Mouse (Mus musculus): Measurements from ENCODE around the gene Rnf150.
A peak's percentile ranks its signal among the peaks of the same experiment; 100 is the strongest.

Gene Rnf150

DNA sequence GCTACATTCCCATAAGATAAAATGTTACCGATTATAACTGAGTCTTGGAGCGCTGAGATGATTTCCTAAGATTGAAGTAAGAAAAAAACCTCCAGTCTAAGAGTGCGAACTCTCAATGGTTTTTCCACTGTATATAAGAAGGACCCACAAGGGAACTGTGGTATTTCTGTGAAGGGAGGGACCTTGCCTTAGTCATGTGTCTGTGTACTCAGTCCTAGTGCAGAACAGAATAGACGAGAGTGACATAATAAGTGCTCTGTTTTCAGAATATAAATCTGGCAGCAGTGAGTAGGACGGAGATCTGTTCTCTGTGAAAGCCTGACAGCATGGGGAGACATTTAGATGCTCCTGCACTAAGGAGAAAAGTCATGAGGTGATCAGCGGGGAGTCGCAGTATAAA, 169.6 kb downstream of the Rnf150 start:
- no peak for DNase-seq

DNA sequence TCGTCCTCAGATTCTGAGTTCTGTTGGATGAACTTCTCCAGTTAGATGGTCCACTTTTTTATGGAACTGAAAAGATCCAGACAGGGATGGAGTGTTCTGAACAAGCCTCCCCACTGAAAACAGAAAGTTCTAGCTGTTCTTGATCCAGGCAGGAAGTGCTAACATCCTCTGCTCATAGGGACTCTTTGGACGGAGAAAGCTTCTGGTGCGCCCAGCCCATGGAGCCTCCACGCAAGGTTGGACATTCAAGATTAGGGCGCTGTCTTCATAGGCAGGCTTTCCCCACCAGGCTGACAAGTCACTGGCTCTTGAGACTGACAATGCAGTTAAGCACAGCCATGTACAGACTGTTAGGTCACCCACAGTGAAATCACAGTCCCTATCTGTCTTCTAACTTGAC, 172.0 kb downstream of the Rnf150 start:
- DNase-seq = no peak

DNA sequence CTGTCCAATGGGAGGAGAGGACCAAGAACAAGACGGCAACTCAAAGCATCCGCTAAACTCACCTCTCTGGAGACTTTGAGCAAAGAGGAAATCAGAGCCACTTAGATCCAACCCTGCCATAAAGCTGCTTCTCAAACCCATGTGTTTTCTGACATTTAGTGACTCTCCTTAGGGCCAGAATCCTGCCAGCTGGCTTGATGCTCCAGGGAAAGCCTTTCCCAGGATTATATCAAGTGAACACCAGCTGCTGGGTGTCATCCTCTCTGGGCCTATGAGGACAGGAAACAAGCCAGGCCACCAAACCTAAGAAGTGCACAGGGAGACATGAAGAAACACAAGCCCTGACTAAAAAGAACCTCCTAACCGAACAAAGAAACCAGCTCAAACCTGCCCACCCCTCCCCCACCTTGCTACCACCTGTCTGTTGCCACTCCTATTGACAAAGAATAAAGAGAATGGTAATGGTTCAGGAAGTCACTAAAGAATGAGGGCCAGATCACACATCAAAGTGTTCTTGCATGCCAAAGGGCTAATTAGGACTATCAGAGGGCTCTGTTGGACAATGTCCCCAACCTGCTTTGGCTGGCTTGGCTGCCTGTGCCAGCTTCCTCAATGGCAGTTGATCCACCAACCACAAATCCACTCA, 173.5 kb downstream of the Rnf150 start:
- peak; percentile 58 for DNase-seq

DNA sequence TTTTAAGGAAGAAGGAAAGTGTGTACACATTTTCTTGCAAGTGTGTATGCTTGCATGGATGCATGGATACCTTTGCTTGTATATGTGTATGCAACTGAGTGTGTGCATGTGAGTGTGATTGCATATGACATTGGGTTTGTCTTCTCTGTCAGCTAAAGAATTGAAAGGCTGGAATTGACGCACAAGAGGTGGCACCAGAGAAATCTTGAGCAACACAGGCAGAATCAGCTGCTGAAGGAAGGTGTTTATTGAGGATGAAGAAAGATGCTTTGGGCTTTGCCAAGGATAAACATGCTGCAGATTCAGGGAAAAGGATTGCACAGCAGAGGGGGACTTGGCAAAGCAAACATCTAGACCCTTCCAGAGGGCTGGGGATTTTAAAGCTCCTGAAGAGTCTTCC, 174.2 kb downstream of the Rnf150 start:
- DNase-seq = no peak

DNA sequence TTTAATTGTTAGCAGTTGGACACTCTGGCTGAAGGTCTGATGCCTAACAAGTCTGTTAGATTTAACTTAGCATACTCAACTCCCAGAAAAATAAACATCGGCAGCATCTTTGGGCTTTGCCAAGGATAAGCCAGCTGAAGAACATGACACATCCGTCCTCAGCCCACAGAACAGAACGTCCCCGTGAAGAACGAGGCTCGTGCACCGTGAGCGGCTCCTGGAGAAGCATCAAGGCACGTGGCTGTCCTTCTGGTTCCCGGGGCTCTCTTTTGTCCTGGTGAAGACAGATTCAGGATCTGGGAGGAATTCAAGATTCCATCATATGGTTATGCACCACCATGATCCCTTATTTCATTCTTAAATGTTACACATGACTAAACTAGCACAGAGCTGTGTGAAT, 175.4 kb downstream of the Rnf150 start:
- no peak for DNase-seq

DNA sequence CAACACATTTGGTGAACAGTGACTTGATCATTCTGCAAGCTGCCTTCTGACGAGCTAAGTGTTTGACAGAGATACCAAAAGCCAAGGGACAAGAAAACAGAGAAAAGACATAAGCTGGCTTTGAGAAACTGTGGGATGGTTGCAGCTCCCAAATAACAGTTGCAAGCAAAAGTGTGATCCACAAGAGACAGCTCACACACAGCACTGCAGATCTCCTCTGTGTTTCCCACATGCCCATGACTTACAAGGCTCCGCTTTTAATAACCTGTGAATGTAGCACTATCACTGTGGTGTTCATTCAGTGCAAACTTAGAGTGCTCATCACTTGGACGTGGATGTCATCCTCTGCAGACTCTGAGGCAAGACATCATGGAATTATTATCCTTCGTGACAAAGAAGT, 178.3 kb downstream of the Rnf150 start:
- no peak for DNase-seq

DNA sequence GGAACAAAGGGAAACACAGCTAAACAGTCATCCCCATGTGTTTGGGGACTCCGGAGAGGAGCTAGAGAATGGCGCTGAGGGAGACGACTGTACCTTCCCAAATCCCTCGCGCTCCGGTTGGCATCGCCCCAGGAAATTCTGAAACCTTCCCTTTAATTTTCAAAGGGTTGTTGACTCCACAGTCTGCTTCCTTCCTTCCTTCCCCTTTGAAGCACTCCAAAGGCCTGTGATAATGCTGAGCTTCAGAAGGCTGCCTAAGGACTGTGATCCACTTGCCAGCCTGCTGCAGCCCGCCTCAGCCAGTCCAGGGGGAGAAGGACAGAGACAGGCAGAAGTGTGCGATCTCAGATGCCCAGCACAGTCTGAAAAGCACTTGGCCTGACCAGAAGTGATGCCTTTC, 183.8 kb downstream of the Rnf150 start:
- DNase-seq = peak; percentile 25

DNA sequence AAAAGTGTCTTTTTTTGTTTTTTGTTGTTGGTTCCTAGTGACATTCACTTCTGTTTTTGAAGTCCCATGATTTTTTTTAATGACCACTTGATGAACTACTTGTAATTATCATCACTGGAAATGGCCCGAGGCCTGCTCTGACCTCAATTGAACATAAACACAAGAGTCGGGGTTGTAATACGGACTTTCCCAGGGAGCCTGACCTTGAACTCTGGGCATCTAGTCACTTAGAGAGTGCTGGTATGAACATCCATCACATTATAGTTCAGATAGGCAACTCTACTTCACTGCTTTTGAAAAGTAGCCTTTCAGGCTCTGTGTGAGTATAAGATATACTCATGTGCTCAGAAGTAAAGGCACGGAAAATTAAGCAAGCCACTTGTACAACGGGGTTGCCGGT, 185.4 kb downstream of the Rnf150 start:
- DNase-seq = peak; percentile 26

DNA sequence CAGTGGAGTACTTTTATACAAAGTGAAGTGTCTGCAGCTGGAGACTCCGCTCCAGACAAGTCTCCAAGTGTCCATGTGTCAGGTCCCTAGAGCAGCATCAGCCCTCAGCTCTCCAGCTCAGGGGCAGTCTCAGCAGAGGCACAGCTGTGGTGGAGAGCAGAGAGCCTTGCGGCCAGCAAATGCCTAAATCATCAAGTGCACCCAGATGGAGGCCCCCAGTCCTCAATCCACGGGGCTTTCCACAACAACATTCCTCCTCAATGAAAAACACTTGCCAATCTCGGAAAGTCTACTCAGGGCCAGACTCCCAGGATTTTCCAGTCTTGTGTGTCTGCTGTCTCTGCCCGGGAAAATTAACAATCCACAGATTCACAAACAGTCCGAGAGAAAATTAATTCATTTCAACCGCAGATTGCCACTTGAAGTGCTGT, 186.0 kb downstream of the Rnf150 start:
- peak; percentile 50 for DNase-seq

DNA sequence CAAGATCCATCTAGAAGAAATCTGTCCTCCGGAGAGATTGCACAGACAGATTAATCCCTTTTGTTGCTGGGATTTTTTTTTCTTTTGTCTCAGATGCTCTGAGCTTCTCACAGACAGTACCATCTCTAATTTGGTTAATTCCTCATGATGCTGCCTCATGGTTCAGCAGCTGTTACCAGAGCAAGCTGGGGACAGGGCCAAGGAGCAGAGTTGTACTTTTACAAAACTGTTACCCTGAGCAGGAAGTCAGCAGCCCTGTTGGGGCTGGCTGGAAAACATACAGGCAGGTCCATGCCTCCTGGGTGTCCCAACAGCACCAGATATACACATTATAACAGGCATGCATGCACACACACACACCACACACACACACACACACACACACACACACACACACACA, 186.5 kb downstream of the Rnf150 start:
- peak; percentile 45 for DNase-seq

DNA sequence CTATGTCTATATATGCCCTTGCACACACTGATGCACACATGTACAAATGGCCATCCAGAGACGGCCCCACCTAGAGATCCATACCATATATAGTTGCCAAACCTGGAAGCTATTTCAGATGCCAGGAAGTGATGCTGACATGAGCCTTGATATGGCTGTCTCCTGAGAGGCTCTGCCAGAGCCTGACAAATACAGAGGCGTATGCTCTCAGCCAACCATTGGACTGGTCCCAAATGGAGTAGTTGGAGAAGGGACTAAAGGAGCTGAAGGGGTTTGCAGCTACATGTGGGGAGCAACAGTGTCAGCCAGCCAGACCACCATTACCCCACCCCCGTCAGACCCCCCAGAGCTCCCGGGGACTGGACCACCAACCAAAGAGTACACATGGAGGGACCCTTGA, 189.7 kb downstream of the Rnf150 start:
- DNase-seq = no peak

DNA sequence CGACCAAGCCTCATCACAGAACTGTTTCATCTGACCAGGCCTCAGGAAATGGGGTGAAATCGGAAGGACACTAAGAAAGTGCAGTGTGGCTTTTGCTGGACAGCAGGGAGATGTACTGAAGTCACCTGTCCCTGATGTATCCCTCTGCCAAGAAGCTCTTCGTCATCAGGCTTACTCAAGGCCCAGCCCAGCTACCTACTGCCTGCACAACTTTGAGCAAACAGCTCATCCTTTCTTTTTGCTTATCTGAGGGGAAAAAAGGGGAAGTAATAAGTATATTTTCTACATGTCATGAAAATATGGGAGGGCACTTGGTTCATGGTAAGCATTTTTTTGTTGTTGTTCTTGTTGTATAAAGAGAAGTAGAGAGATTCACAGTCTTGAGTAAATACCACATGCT, 191.6 kb downstream of the Rnf150 start:
- DNase-seq = no peak

DNA sequence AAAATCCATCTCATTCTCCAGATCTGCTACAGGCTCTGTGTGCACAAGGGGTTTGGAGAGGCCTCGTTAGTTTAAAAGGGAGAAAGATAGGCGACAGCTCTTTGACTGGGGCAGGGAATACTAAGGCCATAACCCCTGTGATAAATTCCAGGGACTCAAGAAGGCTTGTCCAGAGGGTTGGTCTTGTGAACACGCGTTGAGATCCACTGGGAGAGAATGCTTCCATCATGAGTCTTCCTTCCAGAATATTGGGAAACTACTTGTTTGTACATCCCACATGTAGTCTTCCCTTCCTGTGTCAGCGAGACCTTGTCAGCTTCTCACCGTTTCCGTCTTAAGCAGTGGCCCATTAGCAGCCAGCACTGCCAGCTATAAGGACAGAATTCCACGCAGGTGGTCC, 195.8 kb downstream of the Rnf150 start:
- no peak for DNase-seq

DNA sequence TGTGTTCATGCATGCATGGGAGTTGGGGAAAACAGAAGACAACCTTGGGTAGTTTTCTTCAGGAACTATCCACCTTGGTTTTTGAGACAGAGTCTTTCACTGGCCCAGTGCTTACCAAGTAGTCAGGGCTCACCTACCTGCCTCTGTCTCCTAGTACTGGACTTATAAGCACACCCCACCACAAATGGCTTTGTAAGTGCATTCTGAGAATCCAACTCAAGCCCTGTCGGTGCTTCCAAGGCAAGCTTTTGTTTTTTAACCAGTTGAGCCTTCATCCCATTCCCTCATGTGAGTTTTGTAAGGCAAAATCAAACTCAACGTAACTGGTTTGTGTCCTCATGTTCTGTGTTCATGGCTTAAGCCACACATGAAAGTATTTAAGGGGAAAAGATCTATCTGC, 196.9 kb downstream of the Rnf150 start:
- DNase-seq = no peak

DNA sequence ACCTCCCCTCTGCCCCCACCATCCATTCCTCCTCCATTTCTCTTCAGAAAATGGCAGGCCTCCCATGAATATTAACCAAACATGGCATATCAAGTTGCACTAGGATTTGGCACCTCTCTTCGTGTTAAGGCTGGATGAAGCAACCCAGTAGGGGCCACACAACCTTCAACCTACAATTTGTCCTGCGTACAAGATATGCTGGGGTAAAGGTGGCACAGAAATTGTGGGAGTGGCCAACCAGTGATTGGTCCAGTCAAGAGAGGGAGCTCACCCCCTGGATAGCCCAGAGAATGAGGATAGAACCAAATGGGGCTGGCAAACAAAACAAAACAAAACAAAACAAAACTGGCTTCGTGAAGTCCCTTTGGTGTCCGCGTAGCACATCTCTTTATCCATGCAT, 198.1 kb downstream of the Rnf150 start:
- DNase-seq = no peak

DNA sequence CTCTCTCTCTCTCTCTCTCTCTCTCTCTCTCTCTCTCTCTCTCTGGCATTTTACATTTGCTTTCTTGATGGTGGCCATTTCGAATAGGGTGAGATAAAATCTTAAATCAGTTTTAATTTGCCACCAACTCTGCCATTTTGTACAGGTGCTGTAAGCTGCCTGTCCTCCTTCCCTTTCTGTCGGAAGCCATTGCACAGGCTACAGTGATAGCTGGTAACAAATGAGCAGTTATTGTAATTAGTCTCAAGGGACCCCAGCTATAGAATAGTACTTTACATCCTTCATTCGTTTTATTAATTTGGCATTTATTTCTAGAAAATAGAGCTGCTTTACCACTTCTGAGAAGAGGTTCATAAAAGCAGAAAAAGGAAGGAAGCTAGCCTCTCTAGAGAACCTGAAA, 198.7 kb downstream of the Rnf150 start:
- no peak for DNase-seq

DNA sequence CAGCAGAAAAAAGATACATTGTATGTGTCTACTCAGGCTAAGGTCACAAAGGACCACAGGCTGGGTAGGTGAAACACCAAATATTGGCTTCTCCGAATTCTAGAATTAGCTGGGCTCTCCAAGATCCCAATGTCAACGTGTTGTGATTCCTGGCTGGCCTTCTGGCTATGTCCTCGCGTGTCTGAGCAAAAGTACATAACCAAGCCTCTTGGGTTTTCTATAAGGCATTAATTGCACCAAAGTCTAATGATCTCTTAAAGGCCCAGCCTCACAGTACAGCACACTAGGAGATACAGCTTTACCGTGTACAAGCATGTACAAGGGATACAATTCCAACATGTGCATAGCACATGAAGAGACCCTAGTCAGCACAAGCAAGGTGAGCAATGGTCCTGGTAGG, 199.1 kb downstream of the Rnf150 start:
- no peak for DNase-seq

DNA sequence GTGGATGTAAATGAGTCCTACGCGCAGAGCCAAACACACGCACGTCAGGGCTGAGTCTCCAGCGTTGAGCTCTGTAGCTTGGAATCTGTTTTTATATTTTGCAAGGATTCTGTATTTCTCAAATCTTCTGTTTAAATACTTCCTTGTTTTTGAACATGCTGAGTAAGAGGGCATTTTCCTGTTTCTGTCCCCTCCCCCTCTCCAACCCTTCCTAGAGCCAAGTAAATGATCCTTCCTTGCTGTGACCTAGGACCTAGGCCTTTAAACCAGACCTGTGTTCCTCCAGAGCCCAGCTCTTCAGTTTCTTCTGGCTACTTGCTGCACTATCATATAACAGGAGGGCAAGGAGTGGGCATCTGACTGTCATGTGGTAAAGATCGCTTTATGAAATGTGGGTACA, 200.9 kb downstream of the Rnf150 start:
- DNase-seq = no peak

DNA sequence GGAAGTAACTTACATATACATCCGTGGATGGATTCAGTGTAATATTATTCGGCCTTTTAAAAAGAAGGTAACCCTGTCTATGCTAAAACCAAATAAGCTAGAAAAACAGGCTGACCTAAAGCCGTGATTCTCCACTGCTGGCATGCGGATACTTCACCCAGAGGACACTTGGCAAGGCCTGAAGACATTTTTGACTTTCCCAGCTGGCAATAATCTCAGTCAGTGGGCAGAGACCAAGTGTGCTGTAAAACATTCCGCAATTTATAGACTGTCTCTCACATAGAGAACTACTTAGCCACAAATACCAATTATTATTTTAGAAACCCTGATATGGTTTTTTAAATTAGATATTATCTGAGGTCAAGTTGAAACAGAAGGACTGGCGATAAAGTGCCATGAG, 202.9 kb downstream of the Rnf150 start:
- DNase-seq = no peak

DNA sequence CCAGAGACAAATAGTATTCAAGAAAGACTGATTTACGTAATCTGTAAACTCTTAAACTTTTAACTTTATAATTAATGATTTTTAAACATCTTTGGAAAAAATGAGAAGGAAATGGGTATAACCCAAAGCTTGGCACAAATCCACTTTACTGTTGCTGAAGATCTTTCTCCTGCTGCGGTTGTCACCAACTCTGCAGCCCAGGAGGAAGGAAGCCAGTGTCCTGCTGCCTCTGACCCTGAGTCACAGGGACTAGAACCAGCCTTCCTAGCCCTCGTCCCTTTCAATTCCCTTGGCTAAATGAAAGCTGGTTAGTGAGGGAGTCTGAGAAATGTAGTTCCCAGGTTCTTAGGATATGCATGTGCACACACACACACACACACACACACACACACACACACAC, 203.7 kb downstream of the Rnf150 start:
- DNase-seq = no peak

DNA sequence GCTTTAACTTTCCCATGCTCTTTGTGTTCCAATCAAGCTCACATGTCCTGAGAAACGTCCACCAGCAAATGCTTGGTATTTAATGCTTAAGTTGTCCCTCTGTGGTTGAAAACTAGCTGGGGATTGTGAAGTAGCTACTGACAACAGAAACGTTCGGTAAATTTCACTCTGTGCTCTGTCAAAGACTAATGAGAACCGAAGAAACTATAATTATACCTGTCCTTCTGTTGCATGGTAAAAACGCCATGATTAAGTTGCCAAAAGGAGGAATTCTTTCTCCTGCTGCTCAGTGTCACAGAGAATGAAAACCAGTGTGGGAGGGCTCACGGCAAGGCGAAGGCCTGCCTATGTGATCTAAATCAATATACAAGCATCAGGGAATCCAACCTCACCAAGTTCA, 204.8 kb downstream of the Rnf150 start:
- DNase-seq = no peak

DNA sequence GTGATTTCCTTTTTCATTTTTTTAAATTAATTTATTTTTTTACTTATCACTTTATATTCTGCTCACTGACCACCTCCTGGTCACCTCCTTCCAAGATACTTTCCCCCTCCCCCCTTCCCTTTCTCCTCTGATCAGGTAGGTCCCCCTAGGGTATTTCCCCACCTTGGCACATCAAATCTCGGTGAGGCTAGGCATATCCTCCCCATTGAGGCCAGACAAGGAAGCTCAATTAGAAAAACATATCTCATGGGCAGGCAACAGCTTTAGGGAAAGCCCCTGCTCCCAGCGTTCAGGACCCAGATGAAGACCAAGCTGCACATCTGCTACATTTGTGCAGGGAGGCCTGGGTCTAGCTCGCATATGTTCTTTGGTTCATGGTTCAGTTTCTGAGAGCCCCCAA, 211.1 kb downstream of the Rnf150 start:
- DNase-seq = no peak

DNA sequence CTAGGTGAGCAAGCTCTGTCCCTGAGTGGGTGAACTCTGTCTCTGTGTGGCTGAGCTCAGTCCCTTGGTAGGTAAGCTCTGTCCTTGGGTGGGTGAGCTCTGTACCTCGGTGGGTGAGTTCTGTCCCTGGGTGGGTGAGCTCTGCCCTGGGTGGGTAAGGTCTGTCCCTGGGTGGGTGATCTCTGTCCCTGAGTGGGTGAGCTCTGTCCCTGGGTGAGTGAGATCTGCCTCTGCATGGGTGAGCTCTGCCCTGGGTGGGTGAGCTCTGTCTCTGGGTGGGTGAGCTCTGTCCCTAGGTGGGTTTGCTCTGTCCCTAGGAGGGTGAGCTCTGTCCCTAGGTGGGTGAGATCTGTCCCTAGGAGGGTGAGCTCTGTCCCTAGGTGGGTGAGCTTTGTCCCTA, 213.5 kb downstream of the Rnf150 start:
- no peak for DNase-seq

DNA sequence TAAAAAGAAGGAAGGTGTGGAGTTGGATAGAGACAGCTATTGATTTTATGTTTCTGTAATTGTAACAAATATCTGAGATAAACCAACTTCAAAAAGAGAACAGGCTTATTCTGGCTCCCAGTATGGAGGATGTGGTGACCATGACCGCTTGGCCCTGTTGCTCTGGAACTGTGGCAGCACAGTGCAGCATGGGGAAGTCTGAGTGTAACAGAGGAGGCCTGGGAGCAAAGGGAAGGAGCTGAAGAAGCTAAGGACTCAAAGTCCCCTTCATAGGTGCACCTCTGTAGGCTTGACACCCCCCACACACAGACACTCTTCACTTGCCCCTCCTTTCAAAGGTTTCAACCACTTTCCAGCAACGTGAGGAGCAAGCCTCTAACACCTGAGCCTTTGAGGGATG, 214.2 kb downstream of the Rnf150 start:
- DNase-seq = no peak

DNA sequence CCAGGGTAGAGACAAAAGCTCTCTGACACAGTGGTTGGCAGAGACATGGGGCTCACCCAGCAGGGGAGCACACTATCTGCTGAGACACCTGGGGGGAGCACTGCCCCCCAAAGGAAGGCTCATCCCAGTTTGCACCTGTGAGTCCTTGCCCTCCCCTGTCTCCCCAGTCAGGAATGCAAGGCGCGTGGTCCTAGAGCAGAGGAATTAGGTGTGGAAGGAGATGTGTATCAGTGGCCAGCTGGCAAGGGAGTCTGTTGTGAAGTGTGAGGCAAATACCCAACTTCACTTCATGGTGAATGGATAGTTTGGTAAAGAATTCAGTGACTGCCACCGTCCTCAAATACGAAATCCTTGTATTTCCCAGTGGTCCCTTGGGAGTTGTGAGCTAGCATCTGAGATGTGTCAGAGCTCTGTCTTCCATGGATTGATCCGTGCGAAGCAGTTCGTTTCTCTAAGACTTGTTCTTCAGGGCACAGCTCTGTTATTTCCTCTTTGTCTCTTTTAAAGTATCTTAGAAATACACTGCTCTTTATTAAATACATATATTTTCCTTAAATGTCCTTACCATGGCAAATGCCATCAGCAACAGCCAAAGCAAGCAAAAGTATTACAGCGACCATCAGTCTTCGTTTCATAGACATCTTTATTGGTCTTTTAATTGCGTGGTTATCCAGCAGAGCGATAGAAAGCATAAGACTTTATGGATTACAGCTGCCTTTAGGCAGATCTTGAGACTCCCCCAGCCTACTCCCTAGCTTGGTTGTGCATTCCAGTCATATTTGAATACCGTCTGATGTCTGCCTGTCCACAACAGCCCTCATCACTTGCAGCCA, 215.8 kb downstream of the Rnf150 start:
- no peak for DNase-seq
